Mouse (Mus musculus) heart, adult 2 months (tissue): ENCODE data around the gene Ldlr.

ENCODE experiments used
- CTCF ChIP-seq: fragments of 200-600 bp; IDR thresholded peaks from 2 replicates; pipeline ENCODE4 v1.8.1; 2022; ENCODE audit warnings: antibody characterized with exemption, mild to moderate bottlenecking, moderate library complexity
- EP300 ChIP-seq: fragments of 200-500 bp; IDR thresholded peaks from 2 replicates; pipeline ENCODE4 v1.6.1; 2011; ENCODE audit warnings: low read depth, low read length, control low read depth; ENCODE audit not compliant: insufficient read depth
- POLR2A ChIP-seq: fragments of 200-500 bp; IDR thresholded peaks from 2 replicates; pipeline ENCODE4 v1.6.1; 2011; ENCODE audit warnings: mild to moderate bottlenecking, low read depth, low read length, control low read depth; ENCODE audit not compliant: insufficient read depth

DNA sequence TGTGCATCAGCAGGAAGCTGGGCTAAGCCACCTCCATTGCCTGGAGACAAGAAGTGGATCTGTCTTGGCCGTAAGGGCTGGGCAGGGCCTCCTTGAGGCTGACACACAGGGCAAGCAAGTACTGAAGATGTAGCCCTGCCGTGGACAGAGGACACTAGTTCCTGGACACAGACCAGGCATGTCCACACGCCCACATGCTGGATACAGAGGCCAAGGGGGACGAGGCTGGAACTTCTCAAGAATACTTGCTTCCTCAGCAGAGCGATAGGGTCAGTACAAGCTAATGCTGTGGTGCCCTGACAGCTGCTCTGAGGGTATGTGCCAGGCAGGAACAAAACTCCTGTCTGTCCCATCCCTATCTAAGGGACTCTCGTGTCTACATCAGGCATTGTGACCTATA, 26.2 kb upstream of the Ldlr start:
- TF ChIP-seq CTCF (no peak), POLR2A (no peak), EP300 (no peak)
